Mouse (Mus musculus): Measurements from ENCODE around the gene Rara. TPM values are rescaled to one million over a fixed set of nuclear protein-coding genes. Genes with fewer than 3 reads are reported as not detected.
"Not testable (repeated sequence)": the region's sequence is repeated elsewhere in the genome, so short reads cannot be mapped to it uniquely, and the experiment has no call there.

The Rara gene
- polyA plus RNA-seq, 1 experiment from 2014 or later: 26.2 TPM

- peak within 1 kb of the TSS; percentile 66 for H3K4me3 ChIP-seq
- H3K36me3 ChIP-seq: peaks cover 5% of the 10 kb centered on the region; the same call in 1 of the 2 replicates
- peak; percentile 97 for ATAC-seq (replicated peaks; ENCODE audit: insufficient number of reproducible peaks, insufficient read depth, low FRiP score, low read depth)
- peak within 1 kb of the TSS; percentile 45 for H3K27ac ChIP-seq
- H3K27me3 ChIP-seq: no peaks in the 10 kb centered on the region
- H3K9ac ChIP-seq: peak within 1 kb of the TSS; percentile 53
- H3K9me3 ChIP-seq (replicated peaks): no peaks in the 10 kb centered on the region
- H3K4me1 ChIP-seq (replicated peaks): peaks cover 54% of the 10 kb centered on the region
- under 1% methylated on average over 49 of the region's 49 CpGs for WGBS
- H3K4me2 ChIP-seq: peak within 1 kb of the TSS; percentile 98
Observed at GRCm38 (mm10) chr11:98907437-98908173, 20.0 kb upstream of the Rara start, which contains the start of gene Cdc6. Gene Cdc6, plus strand, starts transcription at chr11:98907801.

DNA sequence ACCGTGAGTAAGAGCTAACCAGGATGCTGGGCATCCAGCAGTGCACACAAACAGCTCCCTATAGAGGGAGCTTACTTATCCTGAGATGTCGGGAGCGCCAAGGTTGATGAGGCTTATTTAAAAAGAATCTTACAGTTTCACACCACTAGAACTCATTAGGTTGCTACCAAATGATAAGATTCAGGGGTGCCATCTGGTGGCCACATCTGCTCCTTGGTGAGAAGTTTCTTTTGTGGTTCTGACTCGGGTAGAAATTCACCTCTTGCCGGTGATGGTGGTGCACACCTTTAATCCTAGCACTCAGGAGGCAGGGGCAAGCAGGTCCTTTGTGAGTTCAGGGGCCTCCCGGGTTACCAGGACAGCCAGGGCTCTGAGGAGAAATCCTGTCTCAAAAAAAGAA is 18.0 kb upstream of the Rara start:
- Histone ChIP-seq H3K4me1 (replicated peaks) (peaks cover 40% of the 10 kb centered on the region), H3K4me3 (peak overlapping the region; percentile 66), H3K36me3 (peaks cover 23% of the 10 kb centered on the region), H3K4me2 (peak overlapping the region; percentile 98), H3K9ac (peak overlapping the region; percentile 7; the same call in 1 of the 2 replicates), H3K27ac (no peak overlapping the region), H3K27me3 (no peaks in the 10 kb centered on the region), H3K9me3 (replicated peaks) (no peaks in the 10 kb centered on the region)
- no peak for ATAC-seq (replicated peaks; ENCODE audit: insufficient number of reproducible peaks, insufficient read depth, low FRiP score, low read depth)
- WGBS: 24% methylated on average over 6 of the region's 6 CpGs

DNA sequence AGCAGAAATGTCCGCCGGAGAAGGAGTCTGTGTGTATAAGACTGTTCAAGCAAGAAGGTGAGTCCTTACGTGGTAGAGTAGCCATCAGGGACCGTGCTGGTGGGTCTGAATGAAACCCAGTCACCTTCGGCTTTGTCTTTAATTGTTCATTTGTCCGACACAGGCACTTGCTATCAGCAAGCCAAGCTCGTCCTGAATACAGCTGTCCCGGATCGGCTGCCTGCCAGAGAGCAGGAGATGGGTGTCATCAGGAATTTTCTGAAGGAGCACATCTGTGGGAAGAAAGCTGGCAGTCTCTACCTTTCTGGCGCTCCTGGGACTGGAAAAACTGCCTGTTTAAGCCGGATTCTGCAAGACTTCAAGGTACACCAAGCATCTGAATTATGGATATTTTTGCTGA is 17.2 kb upstream of the Rara start:
- Histone ChIP-seq H3K9me3 (replicated peaks) (no peaks in the 10 kb centered on the region), H3K4me2 (peak overlapping the region; percentile 98), H3K4me3 (peak overlapping the region; percentile 66; the same call in 1 of the 2 replicates), H3K4me1 (replicated peaks) (peaks cover 35% of the 10 kb centered on the region), H3K27ac (no peak overlapping the region), H3K27me3 (no peaks in the 10 kb centered on the region), H3K36me3 (peaks cover 28% of the 10 kb centered on the region), H3K9ac (no peak overlapping the region)
- ATAC-seq (replicated peaks; ENCODE audit: insufficient number of reproducible peaks, insufficient read depth, low FRiP score, low read depth): no peak
- 69% methylated on average over 11 of the region's 11 CpGs for WGBS

- no peaks in the 10 kb centered on the region for H3K27me3 ChIP-seq
- no peak overlapping the region for H3K4me2 ChIP-seq
- no peak overlapping the region for H3K27ac ChIP-seq
- H3K9me3 ChIP-seq (replicated peaks): no peaks in the 10 kb centered on the region
- no peak overlapping the region for H3K4me3 ChIP-seq
- no peak for ATAC-seq (replicated peaks; ENCODE audit: insufficient number of reproducible peaks, insufficient read depth, low FRiP score, low read depth)
- WGBS: 81% methylated on average over 5 of the region's 5 CpGs
- H3K9ac ChIP-seq: no peak overlapping the region
- peaks cover 34% of the 10 kb centered on the region for H3K36me3 ChIP-seq
- peaks cover 32% of the 10 kb centered on the region for H3K4me1 ChIP-seq (replicated peaks)
Observed at GRCm38 (mm10) chr11:98911498-98911897, 16.1 kb upstream of the Rara start.

GRCm38 (mm10) chr11:98914196-98914595 is 13.4 kb upstream of the Rara start:
- Histone ChIP-seq H3K36me3 (peaks cover 34% of the 10 kb centered on the region), H3K9me3 (replicated peaks) (no peaks in the 10 kb centered on the region), H3K4me2 (no peak overlapping the region), H3K4me3 (no peak overlapping the region), H3K4me1 (replicated peaks) (peaks cover 34% of the 10 kb centered on the region), H3K27ac (no peak overlapping the region), H3K9ac (no peak overlapping the region), H3K27me3 (no peaks in the 10 kb centered on the region)
- WGBS: 74% methylated on average over 11 of the region's 11 CpGs
- no peak for ATAC-seq (replicated peaks; ENCODE audit: insufficient number of reproducible peaks, insufficient read depth, low FRiP score, low read depth)

GRCm38 (mm10) chr11:98916376-98916775 is 11.2 kb upstream of the Rara start:
- H3K9ac ChIP-seq; H3K4me2 ChIP-seq; H3K9me3 ChIP-seq (replicated peaks); ATAC-seq (replicated peaks; ENCODE audit: insufficient number of reproducible peaks, insufficient read depth, low FRiP score, low read depth); H3K4me3 ChIP-seq; H3K27me3 ChIP-seq; H3K27ac ChIP-seq: not testable (repeated sequence)
- 99% methylated on average over 3 of the region's 3 CpGs for WGBS
- peaks cover 34% of the 10 kb centered on the region for H3K36me3 ChIP-seq
- H3K4me1 ChIP-seq (replicated peaks): peaks cover 17% of the 10 kb centered on the region

DNA sequence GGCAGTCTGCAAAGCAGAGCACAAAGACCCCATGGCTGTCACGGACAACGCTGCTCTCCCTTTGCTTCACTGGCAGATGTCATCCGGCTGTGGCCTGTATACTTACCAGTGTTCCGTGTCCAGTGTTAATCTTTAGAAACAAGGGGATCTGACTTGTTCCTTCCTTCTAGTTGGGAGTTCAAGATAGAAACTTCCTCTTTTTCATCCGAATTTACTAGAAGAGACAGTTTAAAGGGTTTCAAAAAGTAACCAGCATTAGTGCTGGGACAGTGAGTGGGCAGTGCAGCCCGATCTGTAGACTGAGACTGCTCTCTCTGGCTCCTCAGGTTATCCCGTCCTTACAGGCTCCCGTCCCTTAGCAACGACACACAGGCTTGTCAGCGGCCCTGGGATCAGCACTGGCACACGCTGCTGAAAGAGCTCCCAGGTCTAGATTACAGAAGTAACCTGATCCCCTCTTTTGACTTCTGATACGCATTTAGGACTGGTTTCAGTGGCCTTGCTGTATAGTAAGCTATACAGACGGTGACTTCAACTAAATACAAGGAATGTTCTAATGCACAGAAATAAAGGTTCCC is 10.1 kb upstream of the Rara start:
- Histone ChIP-seq H3K4me2 (0 out of 2 replicates have a peak overlapping the region, but pooled peaks have one; percentile 8), H3K9me3 (replicated peaks) (no peaks in the 10 kb centered on the region), H3K9ac (no peak overlapping the region; the same call in 1 of the 2 replicates), H3K27ac (peak overlapping the region; percentile 52), H3K27me3 (no peaks in the 10 kb centered on the region), H3K36me3 (peaks cover 34% of the 10 kb centered on the region), H3K4me1 (replicated peaks) (peaks cover 21% of the 10 kb centered on the region), H3K4me3 (no peak overlapping the region)
- WGBS: 41% methylated on average over 13 of the region's 13 CpGs
- 0 out of 2 replicates have a peak, but pooled peaks have one; percentile 47 for ATAC-seq (replicated peaks; ENCODE audit: insufficient number of reproducible peaks, insufficient read depth, low FRiP score, low read depth)

DNA sequence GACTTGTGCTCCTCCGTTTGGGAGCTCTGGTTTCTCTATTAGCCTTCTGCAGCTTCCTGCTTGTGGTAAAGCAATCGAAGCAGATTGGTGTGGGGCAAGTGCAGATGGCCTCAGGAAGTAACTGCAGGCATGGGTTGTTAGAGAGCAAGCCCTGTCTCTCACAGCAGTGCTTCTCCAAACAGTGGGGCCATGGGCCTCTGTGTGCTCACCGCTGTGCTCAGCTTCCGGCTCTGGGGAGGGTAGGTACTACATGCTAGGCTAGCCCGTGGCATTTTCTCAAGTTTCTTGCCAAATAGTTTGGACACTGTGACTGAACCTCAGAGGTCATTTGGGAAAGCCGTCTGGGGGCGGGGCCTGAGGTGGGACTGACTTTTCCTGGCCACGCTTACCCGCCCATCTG is 9.4 kb upstream of the Rara start:
- Histone ChIP-seq H3K27me3 (no peaks in the 10 kb centered on the region), H3K4me2 (peak overlapping the region; percentile 8; the same call in 1 of the 2 replicates), H3K4me3 (no peak overlapping the region), H3K9me3 (replicated peaks) (no peaks in the 10 kb centered on the region), H3K9ac (no peak overlapping the region; the same call in 1 of the 2 replicates), H3K36me3 (peaks cover 29% of the 10 kb centered on the region), H3K27ac (peak overlapping the region; percentile 52; the same call in 1 of the 2 replicates), H3K4me1 (replicated peaks) (peaks cover 28% of the 10 kb centered on the region)
- 59% methylated on average over 9 of the region's 9 CpGs for WGBS
- ATAC-seq (replicated peaks; ENCODE audit: insufficient number of reproducible peaks, insufficient read depth, low FRiP score, low read depth): no peak; the same call in 1 of the 2 replicates

- Histone ChIP-seq H3K27me3 (no peaks in the 10 kb centered on the region), H3K27ac (no peak overlapping the region), H3K4me2 (no peak overlapping the region), H3K9ac (no peak overlapping the region), H3K36me3 (peaks cover 21% of the 10 kb centered on the region), H3K9me3 (replicated peaks) (no peaks in the 10 kb centered on the region), H3K4me1 (replicated peaks) (peaks cover 35% of the 10 kb centered on the region), H3K4me3 (no peak overlapping the region)
- ATAC-seq (replicated peaks; ENCODE audit: insufficient number of reproducible peaks, insufficient read depth, low FRiP score, low read depth): no peak
- 92% methylated on average over 11 of the region's 11 CpGs for WGBS
Observed at GRCm38 (mm10) chr11:98919009-98919408, 8.6 kb upstream of the Rara start.

- not testable (repeated sequence) for ATAC-seq (replicated peaks; ENCODE audit: insufficient number of reproducible peaks, insufficient read depth, low FRiP score, low read depth); H3K27ac ChIP-seq
Observed at GRCm38 (mm10) chr11:98921813-98922212, 5.8 kb upstream of the Rara start.

DNA sequence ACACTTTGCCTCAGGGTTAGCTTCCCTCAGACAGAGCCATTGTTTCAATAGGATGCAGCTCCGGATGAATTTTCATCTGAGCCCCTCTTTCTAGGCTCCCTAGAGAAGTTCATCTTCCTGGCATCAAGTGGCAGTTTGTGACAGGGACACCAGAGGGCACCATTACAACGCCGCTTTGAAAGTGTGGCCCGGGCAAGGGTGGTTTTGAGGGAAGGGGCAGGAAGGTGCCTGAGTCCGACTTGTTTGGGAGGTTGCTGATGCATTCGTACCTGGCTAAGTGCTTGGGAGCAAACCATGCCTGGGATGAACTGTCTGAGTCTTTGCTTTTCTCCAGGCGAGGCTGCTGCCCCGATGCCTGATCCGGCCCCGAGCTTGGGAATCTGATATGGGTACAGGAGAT is 5.3 kb upstream of the Rara start:
- not testable (repeated sequence) for H3K27me3 ChIP-seq; H3K4me3 ChIP-seq; H3K36me3 ChIP-seq; H3K9ac ChIP-seq; H3K4me2 ChIP-seq; H3K9me3 ChIP-seq (replicated peaks)
- 49% methylated on average over 10 of the region's 10 CpGs for WGBS
- peaks cover 62% of the 10 kb centered on the region for H3K4me1 ChIP-seq (replicated peaks)
- peak overlapping the region; percentile 71 for H3K27ac ChIP-seq
- ATAC-seq (replicated peaks; ENCODE audit: insufficient number of reproducible peaks, insufficient read depth, low FRiP score, low read depth): 0 out of 2 replicates have a peak, but pooled peaks have one; percentile 25

More at GRCm38 (mm10) chr11:98921813-98922212, 5.8 kb upstream of the Rara start:
- not testable (repeated sequence) for H3K9me3 ChIP-seq (replicated peaks); H3K4me3 ChIP-seq; H3K27me3 ChIP-seq; H3K9ac ChIP-seq; H3K36me3 ChIP-seq; H3K4me2 ChIP-seq
- H3K4me1 ChIP-seq (replicated peaks): peaks cover 63% of the 10 kb centered on the region
- WGBS: 52% methylated on average over 15 of the region's 15 CpGs
